Mouse (Mus musculus): ENCODE data around the gene Dok3. TPM values are rescaled to one million over a fixed set of nuclear protein-coding genes. Genes with fewer than 3 reads are reported as not detected.

Dok3 gene
- total RNA-seq, 2 experiments from 2014 or later, result 2.6 to 4.7 TPM

DNA sequence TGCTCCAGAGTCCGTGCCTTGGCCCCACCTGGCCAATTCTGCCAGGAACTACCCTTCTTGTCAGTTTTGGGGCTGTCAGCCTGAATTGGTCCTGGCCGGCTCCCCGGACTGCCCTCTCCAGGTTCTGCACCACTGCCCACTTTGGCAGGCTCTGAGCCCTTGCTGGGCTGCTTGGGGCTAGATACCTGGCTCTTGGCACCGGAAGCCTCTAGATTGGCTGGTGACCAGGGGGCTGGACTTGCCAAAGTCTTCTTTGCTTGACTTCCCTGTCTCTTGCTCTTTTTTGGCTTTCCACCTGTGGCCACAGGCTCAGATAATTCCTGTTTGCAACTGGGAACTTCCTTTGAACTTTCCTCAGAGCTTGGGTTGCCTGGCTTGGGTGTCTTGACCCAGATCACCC, 13.8 kb upstream of the Dok3 start:
- no peak for DNase-seq (ENCODE audit: low spot score in 2 of 2)

DNA sequence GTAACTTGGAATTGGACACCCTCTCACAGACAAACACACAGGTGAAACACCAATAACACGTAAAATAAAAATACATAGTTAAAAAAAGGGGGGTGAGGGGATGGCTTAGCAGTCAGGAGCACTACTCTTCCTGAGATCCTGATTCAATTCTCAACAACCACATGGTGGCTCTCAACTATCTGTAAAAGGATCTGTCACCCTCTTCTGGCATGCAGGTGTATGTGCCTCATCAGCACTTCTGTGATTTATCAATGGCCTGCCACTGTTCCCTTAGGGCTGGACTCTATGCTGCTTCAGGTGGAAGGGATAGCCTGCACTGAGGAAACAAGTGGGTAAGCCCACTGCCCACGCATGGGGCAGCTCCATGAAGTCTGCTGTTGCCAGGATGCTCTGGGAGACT, 11.8 kb upstream of the Dok3 start:
- DNase-seq (ENCODE audit: low spot score in 2 of 2), result no peak

DNA sequence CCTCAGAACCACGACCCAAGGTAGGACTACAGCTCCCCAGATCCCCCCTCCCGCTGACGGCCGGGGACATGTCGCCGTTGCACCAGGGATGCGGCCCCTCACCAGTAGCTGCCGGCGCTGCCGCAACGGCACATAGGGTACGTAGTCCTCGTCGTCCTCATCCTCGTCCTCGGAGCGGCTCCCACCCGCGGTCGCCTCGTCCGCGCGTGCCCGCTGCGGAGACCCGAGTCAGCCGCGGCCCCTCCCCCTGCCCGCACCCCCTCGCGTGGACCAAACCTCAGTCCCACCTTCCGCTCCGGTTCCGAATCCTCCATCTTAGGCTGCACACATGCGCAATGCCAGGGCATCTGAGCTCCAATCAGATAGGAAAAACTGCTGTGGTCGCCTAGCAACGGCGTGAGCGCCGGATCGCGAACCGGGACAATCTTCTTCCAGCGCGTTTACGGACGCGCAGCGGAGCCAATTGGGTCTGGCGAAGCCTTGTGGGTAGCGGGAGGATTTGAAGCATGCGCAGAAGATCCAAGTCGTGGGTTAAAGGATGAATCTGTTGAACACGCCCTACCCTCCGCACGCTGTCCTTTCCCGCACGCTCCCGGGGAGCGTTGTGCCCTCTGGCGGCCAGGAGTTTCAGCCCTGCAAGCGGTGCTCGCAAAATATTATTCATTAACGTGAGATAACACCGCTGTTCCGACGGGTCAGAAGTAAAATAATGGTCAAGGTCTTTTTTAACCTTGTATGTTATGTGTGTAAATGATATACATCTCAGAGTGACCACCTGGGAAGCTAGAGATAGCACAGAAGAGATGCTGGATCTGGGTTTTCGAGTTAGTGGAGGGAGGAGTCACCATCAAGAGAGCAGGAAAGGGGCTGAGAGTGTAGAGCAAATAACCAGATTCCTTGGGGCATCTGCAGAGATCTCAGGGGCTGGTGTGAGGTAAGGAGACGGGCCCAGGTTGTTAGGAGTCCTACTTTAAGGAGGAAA, 7.4 kb upstream of the Dok3 start, which contains the start of gene Ddx41:
TSS of gene Ddx41 (minus strand) at position 465 of the 982 bp plus-strand sequence.
- peak; percentile 99 for DNase-seq (ENCODE audit: low spot score in 2 of 2)

GRCm38 (mm10) chr13:55535796-55536193, 6.7 kb upstream of the Dok3 start:
- no peak for DNase-seq (ENCODE audit: low spot score in 2 of 2)

GRCm38 (mm10) chr13:55535191-55535590, 6.1 kb upstream of the Dok3 start:
- no peak for DNase-seq (ENCODE audit: low spot score in 2 of 2)

- no peak for DNase-seq (ENCODE audit: low spot score in 2 of 2)
These were observed 993 bp downstream of the Dok3 start for GRCm38 (mm10) chr13:55527834-55528772.

- no peak for DNase-seq (ENCODE audit: low spot score in 2 of 2)
These were observed 1.9 kb downstream of the Dok3 start for GRCm38 (mm10) chr13:55527212-55527611.

DNA sequence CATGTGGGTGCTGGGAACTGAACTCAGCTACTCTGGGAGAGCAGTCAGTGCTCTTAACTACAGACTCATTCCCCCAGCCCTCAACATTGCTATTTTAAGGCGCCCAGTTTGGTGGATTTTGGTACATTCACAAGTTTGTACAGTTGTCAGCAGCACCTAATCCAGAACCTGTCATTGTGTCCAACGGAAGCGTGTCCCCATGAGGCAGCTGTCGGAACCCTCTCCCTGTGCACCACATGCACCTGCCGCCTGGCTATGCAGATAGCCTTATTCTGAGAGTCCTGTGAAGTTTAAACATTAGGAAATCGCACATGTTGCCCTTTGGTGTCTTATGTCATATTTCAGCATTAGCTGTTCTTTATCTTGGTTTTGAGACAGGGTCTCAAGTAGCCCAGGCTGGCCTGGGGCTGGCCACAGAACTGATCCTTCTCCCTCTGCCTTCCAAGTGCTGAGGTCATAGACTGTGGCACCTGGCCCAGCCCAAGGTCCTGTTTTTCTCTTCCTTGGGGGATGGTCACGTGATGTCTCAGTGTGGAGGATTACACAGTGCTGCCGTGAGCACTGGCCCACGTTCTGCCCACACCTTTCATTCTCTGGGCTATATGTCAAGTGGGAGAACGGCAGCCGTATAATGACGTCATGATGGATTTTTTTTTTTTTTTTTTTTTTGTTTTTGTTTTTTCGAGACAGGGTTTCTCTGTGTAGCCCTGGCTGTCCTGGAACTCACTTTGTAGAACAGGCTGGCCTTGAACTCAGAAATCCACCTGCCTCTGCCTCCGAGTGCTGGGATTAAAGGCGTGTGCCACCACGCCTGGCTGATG, 3.2 kb downstream of the Dok3 start:
- DNase-seq (ENCODE audit: low spot score in 2 of 2), result no peak

- no peak for DNase-seq (ENCODE audit: low spot score in 2 of 2)
These were observed 5.0 kb downstream of the Dok3 start for GRCm38 (mm10) chr13:55523951-55524600.

DNA sequence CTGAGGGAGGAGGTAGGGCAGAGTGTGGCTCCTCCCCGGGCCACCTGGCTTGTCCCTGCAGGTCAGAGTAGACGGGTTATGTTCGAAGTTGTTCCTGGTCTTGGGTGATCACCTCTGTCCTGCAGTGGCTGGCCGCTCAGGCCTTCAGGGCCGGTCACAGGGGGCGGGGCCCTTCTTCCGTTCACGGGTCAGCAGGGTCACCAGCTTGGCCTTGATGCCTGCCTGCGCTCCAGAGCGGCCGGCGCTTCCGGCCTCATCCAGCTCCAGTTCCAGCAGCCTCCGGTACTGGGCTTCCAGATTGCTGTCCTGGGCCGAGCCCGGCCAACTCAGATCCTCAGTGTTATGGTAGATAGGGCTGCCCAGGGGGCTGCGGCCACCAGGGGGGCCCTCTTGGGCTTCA, 5.8 kb downstream of the Dok3 start:
- no peak for DNase-seq (ENCODE audit: low spot score in 2 of 2)

DNA sequence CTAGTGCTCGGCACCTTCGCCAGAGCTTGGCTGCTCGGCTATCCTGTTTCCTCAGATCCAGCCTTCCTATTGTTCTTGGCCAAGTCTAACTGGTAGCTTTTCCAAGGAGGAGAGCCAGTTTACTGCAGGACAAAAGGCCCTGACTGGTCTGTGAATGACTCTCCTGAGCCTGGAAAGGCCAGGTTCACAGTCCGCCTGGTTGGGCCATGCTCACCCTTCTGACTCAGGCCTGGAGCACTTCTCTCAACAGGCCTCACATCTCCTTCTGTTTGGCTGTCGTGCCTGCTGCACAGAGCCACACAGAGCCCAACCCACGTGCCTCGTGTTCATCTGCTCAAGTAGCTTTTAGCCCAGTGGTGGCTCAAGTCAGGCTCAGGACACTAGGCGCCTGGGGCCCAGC, 6.4 kb downstream of the Dok3 start:
- DNase-seq (ENCODE audit: low spot score in 2 of 2), result no peak

DNA sequence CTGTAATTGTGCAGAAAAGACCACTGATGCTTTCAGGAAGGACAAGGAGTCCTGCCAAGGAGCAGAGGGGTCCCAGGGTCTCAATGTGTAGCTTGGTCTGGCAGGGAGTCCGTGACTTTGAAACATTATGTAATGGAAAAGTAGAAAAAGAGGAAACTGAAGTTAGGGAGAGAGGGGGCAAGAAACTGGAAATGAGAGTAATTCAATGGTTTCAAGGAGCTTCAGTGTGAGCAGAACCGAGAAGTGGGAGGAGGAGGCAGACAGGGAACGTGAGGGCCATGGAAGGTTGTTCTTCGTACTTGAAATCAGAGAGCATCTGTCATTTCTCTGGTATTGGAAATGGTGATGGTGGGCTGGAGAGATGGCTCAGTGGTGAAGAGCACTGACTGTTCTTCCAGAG, 9.5 kb downstream of the Dok3 start:
- no peak for DNase-seq (ENCODE audit: low spot score in 2 of 2)

DNA sequence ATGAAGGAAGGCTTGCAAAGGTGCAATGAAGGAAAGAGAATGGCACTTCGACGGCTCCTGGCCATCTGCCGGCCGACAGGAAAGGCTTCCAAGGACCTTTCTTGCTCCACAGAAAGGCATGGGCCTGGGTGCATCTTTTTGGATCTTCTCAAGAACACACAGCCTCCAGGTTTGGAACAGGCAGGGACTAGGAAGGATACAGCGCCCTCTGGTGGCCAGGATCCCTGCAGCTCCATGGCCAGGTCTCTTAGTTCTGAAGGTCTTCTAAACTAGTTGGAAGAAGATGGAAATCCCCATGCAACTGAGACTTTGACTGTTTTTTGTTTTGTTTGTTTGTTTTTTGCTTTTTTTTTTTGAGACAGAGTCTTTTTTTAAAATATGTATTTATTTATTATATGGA, 12.1 kb downstream of the Dok3 start:
- peak; percentile 70 to 72 for DNase-seq (ENCODE audit: low spot score in 2 of 2)

DNA sequence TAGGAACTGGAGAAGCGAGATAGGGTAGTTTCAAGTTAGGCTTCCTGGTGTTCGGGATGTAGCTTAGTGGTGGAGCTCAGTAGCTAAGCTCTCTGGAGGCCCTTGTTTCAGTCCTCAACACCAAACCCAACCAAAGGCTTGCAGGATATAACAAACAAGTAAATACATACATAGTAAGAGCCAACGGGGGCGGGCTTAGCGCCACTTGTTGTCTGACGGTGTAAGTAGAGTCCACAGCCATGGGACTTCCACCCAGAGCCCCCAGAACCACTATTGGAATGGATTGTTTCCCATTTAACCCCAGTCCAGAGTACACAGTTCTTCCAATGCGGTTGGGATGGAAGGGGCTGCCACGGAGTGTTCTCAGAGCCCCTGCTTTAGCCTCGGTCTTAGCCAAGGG, 15.3 kb downstream of the Dok3 start:
- DNase-seq (ENCODE audit: low spot score in 2 of 2), result no peak

- DNase-seq (ENCODE audit: low spot score in 2 of 2), result peak; percentile 78 to 82
These were observed 15.9 kb downstream of the Dok3 start, which contains the start of gene Pdlim7 for GRCm38 (mm10) chr13:55513111-55513748. Gene Pdlim7 (minus strand): TSS chr13:55513676.

GRCm38 (mm10) chr13:55512379-55513031, 16.6 kb downstream of the Dok3 start:
- DNase-seq (ENCODE audit: low spot score in 2 of 2), result no peak

- no peak for DNase-seq (ENCODE audit: low spot score in 2 of 2)
These were observed 17.6 kb downstream of the Dok3 start for GRCm38 (mm10) chr13:55511492-55511861.

DNA sequence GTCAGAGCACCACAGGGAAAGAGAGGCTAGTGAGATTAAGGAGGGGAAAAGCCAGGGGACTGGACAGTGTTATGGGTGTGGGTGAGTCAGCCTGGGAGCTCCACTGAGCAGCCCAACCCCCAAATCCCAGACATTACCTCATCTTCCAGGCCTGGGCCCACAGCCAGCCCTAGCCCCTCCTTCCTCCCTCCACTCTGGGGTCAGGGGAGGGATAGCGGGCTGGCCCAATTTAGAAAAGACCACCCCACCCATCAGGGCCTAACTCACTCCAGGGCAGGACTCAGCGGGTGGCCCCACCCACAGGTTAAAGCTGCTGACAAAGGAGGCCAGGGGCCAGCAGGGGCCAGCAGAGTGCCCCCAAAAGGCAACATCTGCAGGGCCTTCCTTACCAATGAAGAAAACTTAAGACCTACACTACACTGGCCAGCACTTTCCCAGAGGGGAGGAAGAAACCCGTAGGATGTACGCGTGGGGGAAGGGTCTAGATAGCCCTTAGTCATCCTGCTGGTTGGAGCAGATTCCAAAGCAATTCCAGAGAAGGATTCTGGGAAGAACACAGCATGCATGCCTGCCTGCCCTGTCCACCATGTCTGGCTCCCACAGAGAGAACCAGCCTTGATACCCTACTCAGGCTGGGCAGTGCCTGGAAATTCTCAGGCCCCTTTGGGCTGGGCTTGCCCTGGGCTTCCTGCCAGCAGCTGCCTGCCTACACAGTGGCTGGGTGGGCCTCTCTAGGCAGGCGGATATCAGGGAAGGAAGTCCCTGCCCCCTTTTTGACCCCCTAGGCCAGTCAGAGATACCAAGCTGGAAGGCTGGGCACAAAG, 18.2 kb downstream of the Dok3 start:
- DNase-seq (ENCODE audit: low spot score in 2 of 2), result no peak

- no peak for DNase-seq (ENCODE audit: low spot score in 2 of 2)
These were observed 18.8 kb downstream of the Dok3 start for GRCm38 (mm10) chr13:55510332-55510667.
